Mouse (Mus musculus) heart, embryonic 13.5 days (tissue): Measurements from ENCODE around the gene Tmed5. TPM values are rescaled to one million over a fixed set of nuclear protein-coding genes. Genes with fewer than 3 reads are reported as not detected.
"Not testable (repeated sequence)": the region's sequence is repeated elsewhere in the genome, so short reads cannot be mapped to it uniquely, and the experiment has no call there.

Source experiments
- ATAC-seq: fragments of 200-750 bp; cut with Nextera tagmentation; 2 replicates; pipeline ENCODE4 v1.8.0; 2017; ENCODE audit warnings: moderate TSS enrichment; ENCODE audit not compliant: insufficient number of reproducible peaks, low FRiP score, low TSS enrichment; ENCODE audit errors: extremely low read depth
- H3K27ac ChIP-seq: fragments of 300-500 bp; sonication (generic); replicated peaks from 2 replicates; pipeline ENCODE4 v1.5.1; 2015; ENCODE audit warnings: moderate library complexity, mild to moderate bottlenecking, inconsistent platforms
- H3K27me3 ChIP-seq: fragments of 300-500 bp; sonication (generic); replicated peaks from 2 replicates; pipeline ENCODE4 v1.6.1; 2015; ENCODE audit warnings: mild to moderate bottlenecking, inconsistent platforms
- H3K36me3 ChIP-seq: fragments of 300-500 bp; sonication (generic); 2 replicates; pipeline ENCODE4 v1.6.1; 2015; ENCODE audit warnings: mild to moderate bottlenecking, inconsistent platforms
- H3K4me1 ChIP-seq: fragments of 300-500 bp; sonication (generic); 2 replicates; pipeline ENCODE4 v1.6.1; 2015; ENCODE audit warnings: inconsistent platforms
- H3K4me2 ChIP-seq: fragments of 300-500 bp; sonication (generic); 2 replicates; pipeline ENCODE4 v1.6.1; 2015; ENCODE audit warnings: inconsistent platforms, mild to moderate bottlenecking, moderate library complexity
- H3K4me3 ChIP-seq: fragments of 300-500 bp; sonication (generic); 2 replicates; pipeline ENCODE4 v1.5.1; 2015; ENCODE audit warnings: moderate library complexity, mild to moderate bottlenecking, inconsistent platforms
- H3K9ac ChIP-seq: fragments of 300-500 bp; sonication (generic); 2 replicates; pipeline ENCODE4 v1.6.1; 2015; ENCODE audit warnings: inconsistent platforms, mild to moderate bottlenecking, moderate library complexity
- H3K9me3 ChIP-seq: fragments of 300-500 bp; sonication (generic); 2 replicates; pipeline ENCODE4 v1.6.1; 2016; ENCODE audit warnings: inconsistent platforms
- WGBS: fragments of 180-500 bp; shearing (Covaris S2); methylation state at CpG from one replicate; pipeline ENCODE4 v1.1.7; 2015; ENCODE audit warnings: mixed read lengths; 5-methylcytosine and 5-hydroxymethylcytosine counted together
- polyA plus RNA-seq: library from polyadenylated mRNA; unstranded; fragments of >200 nt; fragmentation: Nextera tagmentation; extraction: Ambion mirVana; gene quantifications from 2 replicates; pipeline ENCODE4 v1.2.1, GENCODE M21; 2015

Gene Tmed5
- polyA plus RNA-seq, 1 experiment from 2014 or later = 32.7 TPM

GRCm38 (mm10) chr5:108092731-108093130, 39.7 kb downstream of the Tmed5 start:
- 95% methylated on average over 8 of the region's 8 CpGs for WGBS
- H3K27me3 ChIP-seq, H3K4me1 ChIP-seq, H3K4me2 ChIP-seq, ATAC-seq, H3K4me3 ChIP-seq, H3K27ac ChIP-seq, H3K9me3 ChIP-seq, H3K9ac ChIP-seq: not testable (repeated sequence)
- peaks cover 76% of the 10 kb centered on the region for H3K36me3 ChIP-seq

- H3K27me3 ChIP-seq = no peaks in the 10 kb centered on the region
- H3K27ac ChIP-seq = no peak overlapping the region
- WGBS = 84% methylated on average over 2 of the region's 2 CpGs
- ATAC-seq = no peak
- H3K9me3 ChIP-seq = no peaks in the 10 kb centered on the region
- no peaks in the 10 kb centered on the region for H3K4me1 ChIP-seq
- no peak overlapping the region for H3K4me3 ChIP-seq
- no peak overlapping the region for H3K9ac ChIP-seq
- no peak overlapping the region for H3K4me2 ChIP-seq
- peaks cover 82% of the 10 kb centered on the region for H3K36me3 ChIP-seq
Measured at GRCm38 (mm10) chr5:108085440-108085839, 47.0 kb downstream of the Tmed5 start.

- Histone ChIP-seq H3K4me3 (no peak overlapping the region), H3K4me2 (no peak overlapping the region), H3K27ac (no peak overlapping the region), H3K9me3 (no peaks in the 10 kb centered on the region), H3K9ac (no peak overlapping the region), H3K4me1 (no peaks in the 10 kb centered on the region), H3K27me3 (no peaks in the 10 kb centered on the region), H3K36me3 (peaks cover 73% of the 10 kb centered on the region)
- no peak for ATAC-seq
- 47% methylated on average over 2 of the region's 2 CpGs for WGBS
Measured at GRCm38 (mm10) chr5:108082380-108082779, 50.0 kb downstream of the Tmed5 start.

DNA sequence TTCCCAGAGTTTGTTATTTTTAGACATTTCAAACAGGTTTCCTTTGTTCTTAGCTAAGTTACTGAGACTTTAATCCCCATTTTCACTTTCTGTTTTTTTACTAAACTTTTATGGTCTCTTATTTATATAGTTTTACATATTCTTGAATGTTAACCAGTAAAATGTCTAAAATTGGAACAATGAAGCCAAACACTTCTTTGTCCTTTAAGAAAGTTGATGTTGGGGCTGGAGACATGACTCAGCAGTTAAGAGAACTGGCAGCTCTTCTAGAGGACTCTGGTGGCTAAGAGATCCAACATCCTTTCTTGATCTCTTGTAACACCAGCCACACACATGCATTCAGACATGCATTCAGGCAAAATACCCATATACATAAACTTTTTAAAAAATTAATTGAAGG, 52.8 kb downstream of the Tmed5 start:
- no peak overlapping the region for H3K9ac ChIP-seq
- no peak overlapping the region for H3K27ac ChIP-seq
- no peak overlapping the region for H3K4me2 ChIP-seq
- peaks cover 73% of the 10 kb centered on the region for H3K36me3 ChIP-seq
- H3K4me1 ChIP-seq = no peaks in the 10 kb centered on the region
- no peak overlapping the region for H3K4me3 ChIP-seq
- H3K9me3 ChIP-seq = no peaks in the 10 kb centered on the region
- H3K27me3 ChIP-seq = no peaks in the 10 kb centered on the region
- ATAC-seq = no peak

DNA sequence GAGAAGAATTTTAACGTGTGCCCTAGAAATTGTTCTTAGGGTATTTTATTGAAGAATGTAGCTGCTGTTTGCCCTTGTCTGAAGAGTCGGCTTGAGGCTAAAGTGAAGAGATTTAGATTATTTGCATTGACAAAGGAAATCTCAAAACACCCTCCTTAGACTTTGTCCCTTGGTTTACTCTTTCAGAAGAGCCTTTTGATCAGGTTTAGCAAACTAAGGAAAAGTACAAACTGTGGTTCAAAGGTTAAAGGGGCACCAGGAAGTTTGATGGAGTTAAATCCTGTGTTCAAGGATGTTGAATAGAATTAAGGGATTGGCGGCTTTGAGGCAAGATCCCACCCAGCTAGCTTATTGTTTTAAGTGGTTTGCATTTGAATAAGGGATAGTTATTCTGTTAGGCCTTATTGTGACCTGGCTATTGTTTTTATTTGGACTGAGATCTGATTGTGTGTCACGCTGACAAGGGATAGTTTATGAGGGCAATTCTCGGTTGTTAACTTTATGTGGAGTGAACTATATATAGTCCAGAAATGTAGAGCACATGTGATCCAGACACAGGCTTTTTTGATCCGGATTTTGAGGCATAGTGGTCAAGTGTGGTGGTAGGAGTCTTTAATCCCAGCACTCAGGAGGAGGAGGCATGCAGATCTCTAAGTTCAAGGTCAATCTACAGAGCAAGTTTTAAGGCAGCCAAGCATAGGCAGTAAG, 55.4 kb downstream of the Tmed5 start:
- Histone ChIP-seq H3K9me3 (no peaks in the 10 kb centered on the region), H3K9ac (no peak overlapping the region), H3K27me3 (no peaks in the 10 kb centered on the region), H3K36me3 (peaks cover 73% of the 10 kb centered on the region), H3K4me3 (no peak overlapping the region), H3K27ac (no peak overlapping the region), H3K4me1 (no peaks in the 10 kb centered on the region), H3K4me2 (no peak overlapping the region)
- WGBS = 70% methylated on average over 6 of the region's 6 CpGs
- ATAC-seq = no peak

DNA sequence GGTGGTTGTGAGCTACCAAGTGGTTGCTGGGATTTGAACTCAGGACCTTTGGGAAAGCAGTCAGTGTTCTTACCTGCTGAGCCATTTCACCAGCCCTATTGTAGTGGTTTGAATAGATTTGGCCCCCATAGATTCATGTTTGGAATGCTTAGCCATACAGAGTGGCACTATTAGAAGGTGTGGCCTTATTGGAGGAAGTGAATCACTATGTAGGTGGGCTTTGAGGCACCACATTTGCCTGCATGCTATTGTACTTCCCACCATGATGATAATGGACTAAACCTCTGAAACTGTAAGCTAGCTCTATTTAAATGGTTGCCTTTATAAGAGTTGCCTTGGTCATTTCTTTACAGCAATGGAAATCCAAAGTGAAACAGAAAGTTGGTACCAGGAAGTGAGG, 56.2 kb downstream of the Tmed5 start:
- Histone ChIP-seq H3K4me3 (no peak overlapping the region), H3K27ac (no peak overlapping the region), H3K27me3 (no peaks in the 10 kb centered on the region), H3K4me1 (no peaks in the 10 kb centered on the region), H3K36me3 (peaks cover 74% of the 10 kb centered on the region), H3K4me2 (no peak overlapping the region), H3K9me3 (no peaks in the 10 kb centered on the region), H3K9ac (no peak overlapping the region)
- ATAC-seq = no peak

- H3K9me3 ChIP-seq = peaks cover 3% of the 10 kb centered on the region; the same call in 1 of the 2 replicates
- H3K9ac ChIP-seq = no peak overlapping the region
- H3K4me2 ChIP-seq = no peak overlapping the region
- WGBS = 89% methylated on average over 1 of the region's 1 CpGs
- peaks cover 6% of the 10 kb centered on the region for H3K4me1 ChIP-seq
- no peak overlapping the region for H3K4me3 ChIP-seq
- H3K27ac ChIP-seq = no peak overlapping the region
- ATAC-seq = no peak
- H3K27me3 ChIP-seq = no peaks in the 10 kb centered on the region
- H3K36me3 ChIP-seq = peaks cover 82% of the 10 kb centered on the region
Measured at GRCm38 (mm10) chr5:108072301-108072700, 60.1 kb downstream of the Tmed5 start.

- peaks cover 28% of the 10 kb centered on the region for H3K36me3 ChIP-seq
- no peaks in the 10 kb centered on the region for H3K27me3 ChIP-seq
- peaks cover 18% of the 10 kb centered on the region for H3K4me1 ChIP-seq
- peak within 1 kb of the TSS; percentile 96 for H3K27ac ChIP-seq
- H3K9ac ChIP-seq = peak within 1 kb of the TSS; percentile 96
- under 1% methylated on average over 59 of the region's 59 CpGs for WGBS
- peak within 1 kb of the TSS; percentile 78 for H3K4me3 ChIP-seq
- peak; percentile 91 for ATAC-seq
- H3K4me2 ChIP-seq = peak within 1 kb of the TSS; percentile 81
- H3K9me3 ChIP-seq = peaks cover 3% of the 10 kb centered on the region; the same call in 1 of the 2 replicates
Measured at GRCm38 (mm10) chr5:108065465-108066411, 66.7 kb downstream of the Tmed5 start, which contains the start of gene Mtf2. TSS of gene Mtf2 (plus strand) at chr5:108065674.

DNA sequence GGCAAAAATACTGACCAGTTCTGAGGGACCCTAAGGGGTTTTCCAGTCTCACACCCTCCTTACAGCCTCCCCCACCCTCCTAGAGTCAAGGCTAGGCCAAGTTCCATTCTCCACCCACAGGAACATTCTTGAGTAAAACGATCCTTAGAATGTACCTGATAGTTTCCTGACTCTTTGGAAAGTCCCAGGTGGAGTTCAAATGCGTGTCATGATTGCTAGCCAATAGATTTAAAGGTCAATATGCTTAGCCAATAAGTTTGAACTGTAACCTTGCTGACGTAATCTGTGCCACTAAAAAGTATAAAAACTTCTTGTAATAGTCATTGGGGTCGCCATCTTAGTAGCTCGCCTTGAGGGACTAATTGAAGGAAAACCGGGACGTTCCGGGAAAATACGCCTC, 72.0 kb downstream of the Tmed5 start:
- H3K36me3 ChIP-seq = no peaks in the 10 kb centered on the region
- H3K9ac ChIP-seq = no peak overlapping the region
- no peak overlapping the region for H3K4me2 ChIP-seq
- H3K4me1 ChIP-seq = 0 out of 2 replicates have a peak, but pooled peaks cover 4% of the 10 kb centered on the region
- WGBS = 86% methylated on average over 9 of the region's 9 CpGs
- ATAC-seq = no peak
- H3K27ac ChIP-seq = no peak overlapping the region
- no peak overlapping the region for H3K4me3 ChIP-seq
- no peaks in the 10 kb centered on the region for H3K27me3 ChIP-seq
- no peaks in the 10 kb centered on the region for H3K9me3 ChIP-seq
